Mouse (Mus musculus) monocyte, adult 5-6 weeks (primary cell): ENCODE results near the gene Kl. TPM values are rescaled to one million over a fixed set of nuclear protein-coding genes. Genes with fewer than 3 reads are reported as not detected.

Experiments
- ATAC-seq: fragments of 153-309, 156-312 bp; replicated peaks from 2 replicates; pipeline ENCODE4 v1.8.0; 2017; ENCODE audit warnings: mild to moderate bottlenecking; ENCODE audit not compliant: low TSS enrichment, insufficient number of reproducible peaks, severe bottlenecking, poor library complexity, low FRiP score
- total RNA-seq: library from RNA; stranded (forward); fragments of 200-1000, 200-491, 200-594 nt; gene quantifications from 3 replicates; pipeline ENCODE4 v1.2.3, GENCODE M21; 2017

The Kl gene
- total RNA-seq = not detected in 3 replicates

- ATAC-seq = no peak
Measured at GRCm38 (mm10) chr5:150952328-150952668, at the start of gene Kl. Kl (plus strand) TSS chr5:150952607.

- ATAC-seq = no peak
Measured at GRCm38 (mm10) chr5:150906053-150907040, 46.1 kb upstream of the Kl start.

GRCm38 (mm10) chr5:150912156-150912555 lies 40.3 kb upstream of the Kl start:
- ATAC-seq = no peak

- ATAC-seq = no peak
Measured at GRCm38 (mm10) chr5:150912656-150913055, 39.8 kb upstream of the Kl start.

GRCm38 (mm10) chr5:150915080-150916055 lies 37.0 kb upstream of the Kl start:
- ATAC-seq = no peak

- no peak for ATAC-seq
Measured at GRCm38 (mm10) chr5:150917131-150917858, 35.1 kb upstream of the Kl start.

- ATAC-seq = no peak
Measured at GRCm38 (mm10) chr5:150918599-150918998, 33.8 kb upstream of the Kl start.

GRCm38 (mm10) chr5:150919269-150919668 lies 33.1 kb upstream of the Kl start:
- no peak for ATAC-seq

- no peak for ATAC-seq
Measured at GRCm38 (mm10) chr5:150919961-150920360, 32.4 kb upstream of the Kl start.

GRCm38 (mm10) chr5:150929406-150929805 lies 23.0 kb upstream of the Kl start:
- ATAC-seq = no peak

- ATAC-seq = no peak
Measured at GRCm38 (mm10) chr5:150932596-150932995, 19.8 kb upstream of the Kl start.

GRCm38 (mm10) chr5:150936213-150936612 lies 16.2 kb upstream of the Kl start:
- no peak for ATAC-seq

- no peak for ATAC-seq
Measured at GRCm38 (mm10) chr5:150936807-150937206, 15.6 kb upstream of the Kl start.

- ATAC-seq = no peak
Measured at GRCm38 (mm10) chr5:150937501-150937900, 14.9 kb upstream of the Kl start.

GRCm38 (mm10) chr5:150945576-150945975 lies 6.8 kb upstream of the Kl start:
- no peak for ATAC-seq

- no peak for ATAC-seq
Measured at GRCm38 (mm10) chr5:150949131-150949530, 3.3 kb upstream of the Kl start.

- ATAC-seq = no peak
Measured at GRCm38 (mm10) chr5:150951325-150951724, 1.1 kb upstream of the Kl start.

- no peak for ATAC-seq
Measured at GRCm38 (mm10) chr5:150952669-150953521, 488 bp downstream of the Kl start.
